Mouse (Mus musculus): ENCODE results near the gene Mns1. TPM values are rescaled to one million over a fixed set of nuclear protein-coding genes. Genes with fewer than 3 reads are reported as not detected.
A peak's percentile ranks its signal among the peaks of the same experiment; 100 is the strongest.

Gene Mns1
- polyA plus RNA-seq, 1 experiment, result 3.8 TPM

DNA sequence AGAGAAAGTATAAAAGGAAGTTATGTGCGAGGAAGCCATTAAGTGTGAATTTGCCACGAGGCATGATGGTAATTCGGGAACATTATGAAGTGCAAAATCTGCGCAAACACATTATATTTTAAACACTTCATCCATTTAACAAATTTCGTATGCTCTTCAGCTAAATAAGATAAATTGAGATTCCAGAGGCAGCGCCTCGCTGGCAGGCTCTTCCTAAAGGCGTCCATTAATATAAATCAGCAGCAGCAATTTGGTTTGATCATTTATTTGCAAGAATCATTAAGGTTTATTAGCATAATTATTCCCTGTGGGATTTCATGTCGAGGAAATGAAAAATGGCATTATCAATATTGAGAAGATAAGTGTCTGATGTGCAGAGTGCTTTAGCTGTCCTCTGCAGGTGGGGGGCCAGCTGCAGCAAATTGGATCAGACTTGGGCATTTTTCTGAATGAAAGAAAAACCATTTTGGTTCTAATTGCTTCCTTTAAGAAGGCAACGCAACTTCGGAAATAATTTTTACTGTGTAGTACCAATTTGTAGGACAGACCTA is 12.4 kb upstream of the Mns1 start:
- Histone ChIP-seq H3K27ac (ENCODE audit: insufficient read depth, low read depth, low read length) (no peak overlapping the region), H3K4me3 (ENCODE audit: insufficient read depth, low read length) (no peak overlapping the region), H3K4me1 (ENCODE audit: control insufficient read depth, insufficient read depth, low read length) (peaks cover 3% of the 10 kb centered on the region; the same call in 1 of the 2 replicates)
- no peak for TF ChIP-seq POLR2A (IDR thresholded peaks at IDR 0.05; ENCODE audit: borderline replicate concordance, low read depth, low read length)
- TF ChIP-seq CTCF (IDR thresholded peaks at IDR 0.05; ENCODE audit: low read depth, low read length), result no peak

DNA sequence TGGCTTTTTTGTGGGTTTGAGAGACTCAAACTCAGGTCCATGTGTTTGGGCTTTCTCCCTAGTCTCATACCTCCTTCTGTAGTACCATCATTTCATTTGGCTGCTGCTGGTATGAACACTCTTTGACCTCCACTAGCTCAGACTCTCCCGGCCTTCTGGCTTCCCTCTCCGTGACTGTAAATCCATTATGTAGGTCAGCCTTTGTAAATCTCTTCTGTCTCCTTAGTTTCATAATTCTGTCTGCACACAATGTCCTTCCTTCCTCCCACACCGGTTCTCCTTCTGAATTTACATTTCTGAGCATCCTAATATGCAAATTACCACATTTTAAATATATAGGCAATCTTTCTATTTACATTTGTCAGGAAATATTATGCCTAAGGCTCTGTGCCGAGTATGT is 9.9 kb upstream of the Mns1 start:
- no peak overlapping the region for H3K27ac ChIP-seq (ENCODE audit: insufficient read depth, low read depth, low read length)
- H3K4me3 ChIP-seq (ENCODE audit: insufficient read depth, low read length), result no peak overlapping the region
- H3K4me1 ChIP-seq (ENCODE audit: control insufficient read depth, insufficient read depth, low read length), result peaks cover 3% of the 10 kb centered on the region; the same call in 1 of the 2 replicates
- TF ChIP-seq CTCF (IDR thresholded peaks at IDR 0.05; ENCODE audit: low read depth, low read length) (no peak), POLR2A (IDR thresholded peaks at IDR 0.05; ENCODE audit: borderline replicate concordance, low read depth, low read length) (no peak)

DNA sequence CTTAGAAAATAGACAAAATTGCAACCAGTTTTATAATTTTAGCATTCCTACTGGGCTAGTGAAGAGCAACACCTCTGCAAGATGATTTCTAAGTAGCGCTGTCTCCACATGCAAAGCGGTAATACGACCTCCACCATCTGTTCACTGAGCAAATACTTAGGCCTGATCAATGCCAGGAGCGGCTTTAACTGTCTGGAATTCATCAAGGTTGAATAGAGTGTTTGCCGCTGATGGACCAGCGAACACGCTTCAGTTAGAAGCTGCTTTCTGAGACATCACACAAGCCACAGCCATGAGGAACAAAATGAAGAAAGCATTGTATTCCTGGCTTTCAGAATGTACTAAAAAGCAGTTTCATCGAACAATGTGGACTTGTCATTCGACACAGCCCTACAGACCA is 2.9 kb upstream of the Mns1 start:
- Histone ChIP-seq H3K4me3 (ENCODE audit: insufficient read depth, low read length) (no peak overlapping the region), H3K27ac (ENCODE audit: insufficient read depth, low read depth, low read length) (no peak overlapping the region), H3K4me1 (ENCODE audit: control insufficient read depth, insufficient read depth, low read length) (peaks cover 4% of the 10 kb centered on the region)
- TF ChIP-seq CTCF (IDR thresholded peaks at IDR 0.05; ENCODE audit: low read depth, low read length), result no peak
- no peak for TF ChIP-seq POLR2A (IDR thresholded peaks at IDR 0.05; ENCODE audit: borderline replicate concordance, low read depth, low read length)

DNA sequence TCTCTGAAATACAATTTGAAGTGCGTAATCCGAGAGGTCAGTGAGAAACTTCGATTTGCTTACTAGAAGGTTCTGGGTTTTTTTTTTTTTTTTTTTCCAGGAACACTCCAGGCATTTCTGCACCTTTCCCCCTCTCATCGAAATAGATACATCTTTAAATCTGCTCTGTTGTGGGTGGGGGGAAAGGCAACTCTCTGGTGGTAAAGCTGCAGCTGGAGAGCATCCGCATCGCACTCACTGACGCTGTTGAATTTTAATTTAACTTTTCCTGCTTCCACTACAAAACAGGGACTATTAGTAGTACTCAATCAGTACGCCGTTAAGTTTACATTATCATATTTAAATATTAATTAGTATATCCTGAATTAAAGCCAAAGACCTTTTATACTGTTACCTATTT is 938 bp downstream of the Mns1 start:
- Histone ChIP-seq H3K4me3 (ENCODE audit: insufficient read depth, low read length) (peak overlapping the region; percentile 77), H3K4me1 (ENCODE audit: control insufficient read depth, insufficient read depth, low read length) (peaks cover 4% of the 10 kb centered on the region), H3K27ac (ENCODE audit: insufficient read depth, low read depth, low read length) (no peak overlapping the region)
- no peak for TF ChIP-seq POLR2A (IDR thresholded peaks at IDR 0.05; ENCODE audit: borderline replicate concordance, low read depth, low read length)
- no peak for TF ChIP-seq CTCF (IDR thresholded peaks at IDR 0.05; ENCODE audit: low read depth, low read length)

DNA sequence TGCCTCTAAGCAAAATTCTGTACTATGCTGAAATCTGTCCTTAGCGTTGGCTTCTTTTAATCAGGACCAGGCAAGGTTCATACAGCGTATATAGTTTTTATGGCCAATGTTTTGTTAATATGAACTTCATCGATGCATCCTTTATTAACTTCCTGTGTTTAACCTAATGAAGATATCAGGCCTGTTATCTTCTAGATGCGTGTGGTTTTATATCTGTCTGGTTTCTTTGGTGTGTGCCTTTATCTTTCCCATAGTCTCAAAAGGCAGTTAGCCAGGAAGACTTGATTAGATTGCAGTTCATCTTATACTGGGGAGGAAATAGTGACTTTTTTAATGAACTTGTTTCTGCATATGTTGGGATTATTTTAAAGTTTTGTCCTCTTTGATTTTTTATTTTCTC is 2.5 kb downstream of the Mns1 start:
- no peak overlapping the region for H3K27ac ChIP-seq (ENCODE audit: insufficient read depth, low read depth, low read length)
- H3K4me3 ChIP-seq (ENCODE audit: insufficient read depth, low read length), result no peak overlapping the region
- H3K4me1 ChIP-seq (ENCODE audit: control insufficient read depth, insufficient read depth, low read length), result peaks cover 4% of the 10 kb centered on the region
- no peak for TF ChIP-seq CTCF (IDR thresholded peaks at IDR 0.05; ENCODE audit: low read depth, low read length)
- TF ChIP-seq POLR2A (IDR thresholded peaks at IDR 0.05; ENCODE audit: borderline replicate concordance, low read depth, low read length), result no peak

DNA sequence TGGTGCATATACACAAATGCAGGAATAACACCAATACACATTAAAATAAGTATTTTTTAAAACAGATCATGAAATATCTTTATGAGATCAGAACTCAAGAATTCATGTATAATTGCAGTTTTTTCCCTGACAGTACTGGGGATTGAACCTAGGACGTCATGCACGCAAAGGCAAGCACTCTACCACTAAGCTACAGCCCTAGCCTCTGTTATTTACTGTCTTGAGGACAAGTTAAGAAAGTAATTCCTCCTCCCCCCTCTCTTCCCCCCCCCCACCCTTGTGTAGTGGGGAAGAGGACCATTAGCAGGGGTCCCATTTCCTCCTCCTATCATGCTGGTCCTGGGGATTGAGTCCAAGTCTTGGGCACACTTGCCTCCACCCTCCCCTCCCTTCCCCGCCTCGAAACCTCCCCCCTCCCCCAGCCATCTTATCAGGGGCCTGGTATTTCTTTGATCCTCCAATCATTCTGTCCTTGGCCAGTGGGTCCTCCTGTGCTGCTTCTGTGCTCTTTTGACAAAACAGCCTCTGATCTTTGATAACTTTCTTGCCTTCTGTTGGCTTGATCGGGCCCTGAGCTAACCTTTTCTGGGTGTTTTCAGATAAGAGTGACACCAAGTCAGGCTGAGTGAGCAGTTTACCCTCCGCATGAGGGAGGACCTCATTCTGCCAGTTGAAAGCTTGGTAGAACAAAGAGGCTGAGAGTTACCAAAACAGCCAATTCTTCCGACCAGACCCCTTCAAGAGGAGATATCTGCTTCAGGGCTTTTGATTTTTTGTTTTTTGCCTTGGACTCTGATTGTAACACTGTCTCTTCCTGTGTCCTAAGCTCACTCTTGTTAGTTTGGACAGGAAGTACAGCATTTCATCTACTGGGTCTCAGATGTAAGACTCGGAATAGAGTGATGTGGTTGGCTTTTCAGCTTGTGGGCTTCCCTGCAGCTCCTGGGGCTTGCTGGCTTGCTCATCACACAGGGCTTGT is 3.4 kb downstream of the Mns1 start:
- H3K4me3 ChIP-seq (ENCODE audit: insufficient read depth, low read length), result no peak overlapping the region
- H3K4me1 ChIP-seq (ENCODE audit: control insufficient read depth, insufficient read depth, low read length), result peaks cover 4% of the 10 kb centered on the region
- no peak overlapping the region for H3K27ac ChIP-seq (ENCODE audit: insufficient read depth, low read depth, low read length)
- TF ChIP-seq POLR2A (IDR thresholded peaks at IDR 0.05; ENCODE audit: borderline replicate concordance, low read depth, low read length) (no peak), CTCF (IDR thresholded peaks at IDR 0.05; ENCODE audit: low read depth, low read length) (no peak)

DNA sequence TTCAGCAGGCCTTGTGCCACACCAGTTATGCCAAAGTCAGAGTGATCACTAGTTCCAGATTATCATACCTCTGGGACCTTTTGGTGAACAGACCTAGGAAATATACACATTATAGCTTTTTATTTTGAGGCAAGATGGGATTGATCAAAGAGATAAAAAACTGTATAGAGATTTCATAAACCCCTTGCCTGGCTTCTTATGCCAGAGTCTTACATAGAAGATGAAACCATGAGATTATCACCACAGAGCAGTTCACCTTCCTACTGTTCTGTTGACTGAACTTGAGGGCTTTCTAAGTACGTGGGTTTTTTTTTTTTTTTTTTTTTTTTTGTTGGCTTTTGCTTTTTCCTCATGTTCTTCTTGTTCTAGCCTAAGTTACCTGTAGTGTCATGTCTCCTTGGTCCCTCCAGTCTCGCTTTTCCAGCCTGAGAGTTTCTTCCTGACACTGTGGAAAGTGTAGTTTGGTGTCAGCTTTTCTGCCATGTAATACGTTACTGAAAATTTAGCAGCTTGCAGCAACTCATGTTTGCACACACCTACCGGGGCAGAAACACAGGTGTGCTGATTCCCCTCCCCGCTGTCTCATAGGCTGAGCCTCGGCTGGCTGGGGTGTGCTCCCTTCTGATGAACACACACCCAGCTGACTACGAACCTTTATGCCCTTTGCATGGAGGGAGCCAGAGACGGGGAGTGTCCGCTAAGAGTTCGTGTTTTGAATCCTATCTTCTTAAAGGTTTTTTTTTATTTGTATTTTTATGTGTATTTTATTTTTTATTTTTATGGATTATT is 4.3 kb downstream of the Mns1 start:
- H3K4me1 ChIP-seq (ENCODE audit: control insufficient read depth, insufficient read depth, low read length), result peaks cover 4% of the 10 kb centered on the region
- no peak overlapping the region for H3K4me3 ChIP-seq (ENCODE audit: insufficient read depth, low read length)
- no peak overlapping the region for H3K27ac ChIP-seq (ENCODE audit: insufficient read depth, low read depth, low read length)
- TF ChIP-seq POLR2A (IDR thresholded peaks at IDR 0.05; ENCODE audit: borderline replicate concordance, low read depth, low read length) (no peak), CTCF (IDR thresholded peaks at IDR 0.05; ENCODE audit: low read depth, low read length) (no peak)

DNA sequence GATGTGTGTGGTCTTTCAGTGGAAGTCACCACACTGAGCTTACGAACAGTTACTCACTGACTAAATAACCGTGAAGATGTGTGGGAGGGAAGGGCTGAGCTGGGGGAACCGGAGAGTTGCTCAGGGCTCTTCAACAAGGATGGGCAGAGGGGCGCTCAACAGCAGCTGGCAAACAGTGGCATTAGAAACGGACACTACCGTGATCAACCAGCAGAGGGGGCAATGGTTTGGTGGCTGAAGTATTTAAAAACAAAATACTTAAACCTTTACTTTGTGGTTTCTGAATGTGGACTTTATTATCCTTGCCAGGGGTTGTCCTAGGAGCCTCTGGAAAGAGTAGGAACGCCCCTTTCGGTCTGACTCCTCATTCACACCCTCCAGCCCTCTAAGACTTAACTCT is 10.2 kb downstream of the Mns1 start:
- TF ChIP-seq POLR2A (IDR thresholded peaks at IDR 0.05; ENCODE audit: borderline replicate concordance, low read depth, low read length) (no peak), CTCF (IDR thresholded peaks at IDR 0.05; ENCODE audit: low read depth, low read length) (peak; percentile 45; the same call in 1 of the 2 replicates)
- Histone ChIP-seq H3K27ac (ENCODE audit: insufficient read depth, low read depth, low read length) (no peak overlapping the region), H3K4me1 (ENCODE audit: control insufficient read depth, insufficient read depth, low read length) (peaks cover 8% of the 10 kb centered on the region; the same call in 1 of the 2 replicates), H3K4me3 (ENCODE audit: insufficient read depth, low read length) (no peak overlapping the region)

DNA sequence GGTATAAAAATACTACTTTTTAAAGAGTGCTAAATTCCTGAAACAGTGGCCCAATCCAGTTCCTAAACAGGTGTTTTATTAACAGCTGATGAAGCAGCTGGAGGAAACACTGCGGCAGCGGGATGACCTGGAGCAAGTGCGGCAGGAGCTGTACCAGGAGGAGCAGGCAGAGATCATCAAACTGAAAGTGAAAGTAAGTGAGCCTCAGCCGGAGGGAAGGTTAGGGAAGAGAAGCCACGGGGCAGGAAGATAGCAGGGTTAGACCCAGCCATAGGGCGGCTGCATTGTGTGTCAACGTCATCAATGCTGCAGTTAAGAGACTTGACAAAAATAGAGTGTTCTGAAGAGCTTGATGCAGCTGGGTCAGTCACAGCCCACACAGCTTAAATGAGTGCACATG is 11.6 kb downstream of the Mns1 start:
- peaks cover 8% of the 10 kb centered on the region; the same call in 1 of the 2 replicates for H3K4me1 ChIP-seq (ENCODE audit: control insufficient read depth, insufficient read depth, low read length)
- peak overlapping the region; percentile 47 for H3K4me3 ChIP-seq (ENCODE audit: insufficient read depth, low read length)
- TF ChIP-seq POLR2A (IDR thresholded peaks at IDR 0.05; ENCODE audit: borderline replicate concordance, low read depth, low read length) (no peak), CTCF (IDR thresholded peaks at IDR 0.05; ENCODE audit: low read depth, low read length) (no peak)
- H3K27ac ChIP-seq (ENCODE audit: insufficient read depth, low read depth, low read length), result no peak overlapping the region
